Mouse (Mus musculus) thymus, adult 2 months (tissue): ENCODE measurements around the gene Iars2.

Source experiments
- CTCF ChIP-seq: fragments of 200-500 bp; IDR thresholded peaks from 2 replicates; pipeline ENCODE4 v1.5.1; 2012; ENCODE audit warnings: mild to moderate bottlenecking, control low read depth, low read length, moderate library complexity, borderline replicate concordance; ENCODE audit not compliant: control insufficient read depth, poor library complexity, insufficient read depth; ENCODE audit errors: extremely low read depth
- POLR2A ChIP-seq: fragments of 200-500 bp; IDR thresholded peaks from 2 replicates; pipeline ENCODE4 v1.6.1; 2012; ENCODE audit warnings: mild to moderate bottlenecking, low read length, control low read depth, moderate library complexity; ENCODE audit not compliant: control insufficient read depth, poor library complexity, insufficient read depth; ENCODE audit errors: extremely low read depth

DNA sequence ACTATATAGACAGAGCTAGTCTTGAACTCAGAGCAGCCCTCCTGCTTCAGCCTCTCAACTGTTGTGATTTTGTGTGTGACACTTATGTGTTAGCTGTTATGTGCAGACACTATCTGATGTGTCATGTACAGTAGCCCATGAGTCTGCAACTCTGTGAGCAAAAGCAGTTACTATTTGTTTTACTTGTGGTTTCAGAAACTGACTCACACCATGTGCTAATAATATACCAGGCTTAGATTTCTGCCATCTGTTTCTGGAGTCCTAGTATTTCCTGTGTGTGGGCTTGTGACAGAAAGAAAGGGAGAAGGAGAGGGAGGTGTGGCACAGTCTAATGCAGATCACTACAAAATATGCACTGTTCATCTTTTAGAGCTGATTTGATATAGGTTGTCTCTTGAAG, 47.2 kb upstream of the Iars2 start:
- TF ChIP-seq CTCF (no peak), POLR2A (no peak)
